Mouse (Mus musculus): ENCODE data around the gene Iqce. TPM values are rescaled to one million over a fixed set of nuclear protein-coding genes. Genes with fewer than 3 reads are reported as not detected.

The Iqce gene
- polyA plus RNA-seq, 1 experiment: 27.9 TPM

GRCm38 (mm10) chr5:140612191-140612590 lies 90.0 kb downstream of the Iqce start:
- Histone ChIP-seq H3K4me3 (ENCODE audit: insufficient read depth, low read length) (no peak overlapping the region), H3K4me1 (ENCODE audit: control insufficient read depth, insufficient read depth, low read length) (peaks cover 4% of the 10 kb centered on the region; the same call in 1 of the 2 replicates), H3K27ac (ENCODE audit: insufficient read depth, low read length) (no peak overlapping the region)
- TF ChIP-seq POLR2A (IDR thresholded peaks at IDR 0.05; ENCODE audit: low read depth, low read length): no peak
- TF ChIP-seq CTCF (IDR thresholded peaks at IDR 0.05; ENCODE audit: borderline replicate concordance, insufficient read depth, low read length): no peak

Other genes starting within 250 kb of the Iqce start
- 31.6 and 66.5 TPM in 2 replicates for gene Chst12, start 196.8 kb downstream of the Iqce start, polyA plus RNA-seq (2011; ENCODE audit: insufficient read length, low read depth, missing spikeins)
- not detected in 2 replicates for gene Grifin, start 137.3 kb downstream of the Iqce start, polyA plus RNA-seq (2011; ENCODE audit: insufficient read length, low read depth, missing spikeins)
- gene Lfng, start 95.1 kb downstream of the Iqce start, polyA plus RNA-seq (2011; ENCODE audit: insufficient read length, low read depth, missing spikeins): 7.1 and 8.2 TPM in 2 replicates
- 79.6 and 95.0 TPM in 2 replicates for gene Ttyh3, start 53.3 kb downstream of the Iqce start, polyA plus RNA-seq (2011; ENCODE audit: insufficient read length, low read depth, missing spikeins)
- gene Brat1, start 2.6 kb upstream of the Iqce start, polyA plus RNA-seq (2011; ENCODE audit: insufficient read length, low read depth, missing spikeins): 10.2 and 12.4 TPM in 2 replicates
- gene Amz1, start 21.7 kb upstream of the Iqce start, polyA plus RNA-seq (2011; ENCODE audit: insufficient read length, low read depth, missing spikeins): 0.44 and 0.65 TPM in 2 replicates
- 49.5 TPM in 2 replicates for gene Gna12, start 128.1 kb upstream of the Iqce start, polyA plus RNA-seq (2011; ENCODE audit: insufficient read length, low read depth, missing spikeins)

All from embryonic fibroblast, embryonic 13.5 days (primary cell).